Mouse (Mus musculus) neural tube, embryonic 13.5 days (tissue): ENCODE results near the gene Hist1h2bq. TPM values are rescaled to one million over a fixed set of nuclear protein-coding genes. Genes with fewer than 3 reads are reported as not detected.
A peak's percentile ranks its signal among the peaks of the same experiment; 100 is the strongest.
"Not testable (repeated sequence)": the region's sequence is repeated elsewhere in the genome, so short reads cannot be mapped to it uniquely, and the experiment has no call there.

Experiments
- ATAC-seq: fragments of 200-750 bp; cut with Nextera tagmentation; 2 replicates; pipeline ENCODE4 v1.8.0; 2017; ENCODE audit warnings: low read depth, mild to moderate bottlenecking, moderate TSS enrichment, moderate library complexity
- H3K27ac ChIP-seq: fragments of 300-500 bp; sonication (generic); replicated peaks from 2 replicates; pipeline ENCODE4 v1.5.1; 2015; ENCODE audit warnings: moderate library complexity, mild to moderate bottlenecking, inconsistent platforms
- H3K27me3 ChIP-seq: fragments of 300-500 bp; sonication (generic); 2 replicates; pipeline ENCODE4 v1.6.1; 2015; ENCODE audit warnings: mild to moderate bottlenecking, inconsistent platforms
- H3K36me3 ChIP-seq: fragments of 300-500 bp; sonication (generic); 2 replicates; pipeline ENCODE4 v1.6.1; 2015; ENCODE audit warnings: mild to moderate bottlenecking, inconsistent platforms
- H3K4me1 ChIP-seq: fragments of 300-500 bp; sonication (generic); replicated peaks from 2 replicates; pipeline ENCODE4 v1.6.1; 2015; ENCODE audit warnings: inconsistent platforms
- H3K4me2 ChIP-seq: fragments of 300-500 bp; sonication (generic); 2 replicates; pipeline ENCODE4 v1.6.1; 2015; ENCODE audit warnings: inconsistent platforms, mild to moderate bottlenecking, moderate library complexity
- H3K4me3 ChIP-seq: fragments of 300-500 bp; sonication (generic); 2 replicates; pipeline ENCODE4 v1.5.1; 2015; ENCODE audit warnings: mild to moderate bottlenecking, inconsistent platforms
- H3K9ac ChIP-seq: fragments of 300-500 bp; sonication (generic); 2 replicates; pipeline ENCODE4 v1.6.1; 2015; ENCODE audit warnings: moderate library complexity, mild to moderate bottlenecking, inconsistent platforms
- H3K9me3 ChIP-seq: fragments of 300-500 bp; sonication (generic); 2 replicates; pipeline ENCODE4 v1.6.1; 2016; ENCODE audit warnings: inconsistent platforms
- WGBS: fragments of 180-500 bp; shearing (Covaris S2); methylation state at CpG from one replicate; pipeline ENCODE4 v1.1.7; 2015; 5-methylcytosine and 5-hydroxymethylcytosine counted together
- polyA plus RNA-seq: library from polyadenylated mRNA; unstranded; fragments of >200 nt; fragmentation: Nextera tagmentation; extraction: Ambion mirVana; gene quantifications from 2 replicates; pipeline ENCODE4 v1.2.1, GENCODE M21; 2015

Hist1h2bq gene
- polyA plus RNA-seq: 4.3 and 4.4 TPM in 2 replicates

DNA sequence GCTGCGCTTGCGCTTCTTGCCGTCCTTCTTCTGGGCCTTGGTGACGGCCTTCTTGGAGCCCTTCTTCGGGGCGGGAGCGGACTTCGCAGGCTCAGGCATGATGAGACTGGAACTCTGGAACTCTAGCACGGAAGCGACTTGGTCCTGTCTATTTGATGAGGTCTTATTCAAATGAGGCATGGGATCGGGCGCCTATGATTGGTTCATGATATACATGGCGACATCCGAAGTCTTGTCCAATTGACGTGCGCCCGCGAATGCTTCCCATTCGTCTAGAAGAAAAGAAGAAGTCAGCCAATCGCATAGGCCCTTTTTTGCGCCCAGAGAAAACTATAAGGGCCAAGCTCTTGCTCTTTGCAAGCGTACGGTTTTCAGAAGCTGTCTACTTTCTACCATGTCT lies at the start of gene Hist1h2bq, which contains the start of gene Hist1h2ao:
Hist1h2bq (minus strand) TSS at position 125 of the 400 bp plus-strand sequence.
Hist1h2ao (plus strand) TSS at position 393 of the 400 bp plus-strand sequence.
- H3K4me1 ChIP-seq, H3K27ac ChIP-seq, H3K27me3 ChIP-seq, H3K4me3 ChIP-seq, H3K4me2 ChIP-seq, H3K9ac ChIP-seq, H3K36me3 ChIP-seq, H3K9me3 ChIP-seq: not testable (repeated sequence)
- ATAC-seq: peak; percentile 98
- WGBS: no CpG with 5 or more reads among the region's 23 CpGs

GRCm38 (mm10) chr13:21855698-21856162 lies 45.7 kb upstream of the Hist1h2bq start:
- Histone ChIP-seq H3K4me1 (no peaks in the 10 kb centered on the region), H3K9me3 (no peaks in the 10 kb centered on the region), H3K27me3 (peaks cover 8% of the 10 kb centered on the region; the same call in 1 of the 2 replicates), H3K27ac (no peak overlapping the region), H3K4me3 (peak overlapping the region; percentile 43), H3K9ac (peak overlapping the region; percentile 58), H3K4me2 (peak overlapping the region; percentile 51), H3K36me3 (no peaks in the 10 kb centered on the region)
- no peak for ATAC-seq
- WGBS: 2% methylated on average over 15 of the region's 15 CpGs

DNA sequence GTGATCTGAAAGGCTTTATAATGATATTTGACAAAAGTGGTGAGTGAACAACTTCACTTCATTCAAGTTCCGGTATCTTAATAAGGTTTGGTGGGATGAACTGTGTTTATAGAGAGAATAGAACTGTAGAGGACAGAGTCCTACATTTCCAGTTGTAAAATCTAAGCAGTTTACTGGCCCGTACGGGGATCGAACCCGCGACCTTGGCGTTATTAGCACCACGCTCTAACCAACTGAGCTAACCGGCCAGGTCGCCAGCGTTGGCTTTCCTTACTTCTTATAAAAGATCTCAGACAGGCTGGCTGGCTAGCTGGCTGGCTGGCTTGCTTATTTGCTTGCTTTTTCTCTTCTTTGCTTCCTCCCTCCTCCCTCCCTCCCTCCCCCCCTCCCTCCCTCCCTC lies 45.1 kb upstream of the Hist1h2bq start:
- H3K9me3 ChIP-seq: no peaks in the 10 kb centered on the region
- WGBS: 2% methylated on average over 11 of the region's 11 CpGs
- ATAC-seq: peak; percentile 32; the same call in 1 of the 2 replicates
- H3K9ac ChIP-seq: no peak overlapping the region
- H3K4me1 ChIP-seq: no peaks in the 10 kb centered on the region
- peak overlapping the region; percentile 43 for H3K4me3 ChIP-seq
- peak overlapping the region; percentile 51 for H3K4me2 ChIP-seq
- H3K36me3 ChIP-seq: no peaks in the 10 kb centered on the region
- no peak overlapping the region for H3K27ac ChIP-seq
- peaks cover 8% of the 10 kb centered on the region; the same call in 1 of the 2 replicates for H3K27me3 ChIP-seq

GRCm38 (mm10) chr13:21852215-21852945 lies 42.4 kb upstream of the Hist1h2bq start:
- Histone ChIP-seq H3K36me3 (no peaks in the 10 kb centered on the region), H3K9me3 (no peaks in the 10 kb centered on the region), H3K9ac (no peak overlapping the region), H3K4me2 (no peak overlapping the region), H3K27me3 (peaks cover 8% of the 10 kb centered on the region; the same call in 1 of the 2 replicates), H3K4me1 (no peaks in the 10 kb centered on the region), H3K27ac (no peak overlapping the region), H3K4me3 (no peak overlapping the region)
- no peak for ATAC-seq
- 70% methylated on average over 3 of the region's 3 CpGs for WGBS

GRCm38 (mm10) chr13:21850696-21851095 lies 40.7 kb upstream of the Hist1h2bq start:
- H3K4me2 ChIP-seq, H3K36me3 ChIP-seq, H3K4me3 ChIP-seq, H3K4me1 ChIP-seq, ATAC-seq, H3K27ac ChIP-seq, H3K9ac ChIP-seq, H3K27me3 ChIP-seq, H3K9me3 ChIP-seq: not testable (repeated sequence)
- WGBS: 34% methylated on average over 1 of the region's 1 CpGs

DNA sequence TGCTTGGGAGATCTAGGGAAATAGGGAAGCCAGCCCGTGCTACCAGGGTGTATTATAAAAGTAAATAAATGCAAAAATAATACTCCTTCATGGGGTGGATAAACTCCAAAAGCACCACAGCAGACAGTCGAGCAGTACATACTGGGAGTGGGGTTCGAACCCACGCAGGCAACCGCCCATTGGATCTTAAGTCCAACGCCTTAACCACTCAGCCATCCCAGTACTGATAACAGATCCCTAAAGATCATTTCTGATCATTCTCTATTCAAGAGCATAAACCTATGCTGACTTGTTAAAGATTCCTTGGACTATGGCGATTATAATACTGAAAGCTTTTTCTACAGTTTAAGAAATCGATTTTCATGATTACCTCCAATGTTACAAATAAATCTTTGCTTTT lies 37.9 kb upstream of the Hist1h2bq start:
- 19% methylated on average over 8 of the region's 8 CpGs for WGBS
- H3K4me2 ChIP-seq: no peak overlapping the region
- H3K9ac ChIP-seq: no peak overlapping the region
- no peaks in the 10 kb centered on the region for H3K36me3 ChIP-seq
- ATAC-seq: no peak
- H3K9me3 ChIP-seq: no peaks in the 10 kb centered on the region
- H3K27me3 ChIP-seq: peaks cover 3% of the 10 kb centered on the region; the same call in 1 of the 2 replicates
- H3K4me3 ChIP-seq: no peak overlapping the region
- no peak overlapping the region for H3K27ac ChIP-seq
- no peaks in the 10 kb centered on the region for H3K4me1 ChIP-seq

- H3K4me1 ChIP-seq, ATAC-seq: not testable (repeated sequence)
Observed at GRCm38 (mm10) chr13:21846356-21846755, 36.4 kb upstream of the Hist1h2bq start.

DNA sequence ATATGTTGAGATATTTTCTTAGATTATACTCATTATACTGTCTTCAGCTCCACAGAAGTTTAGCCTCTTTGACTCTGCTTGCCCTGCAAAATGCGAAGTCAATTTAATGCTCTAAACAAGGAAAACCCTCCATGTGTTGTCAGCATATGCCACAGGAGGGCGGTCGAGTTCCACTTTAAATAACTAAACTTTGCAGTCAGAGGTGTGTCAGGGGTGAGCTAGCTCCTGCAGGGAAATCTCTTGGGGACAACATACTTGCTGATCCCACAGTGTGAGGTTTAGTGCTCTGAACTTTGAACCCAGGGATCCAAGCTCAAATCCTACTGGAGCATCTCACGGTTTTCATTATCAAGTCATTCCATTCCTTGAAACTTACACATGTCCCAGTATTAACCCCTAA lies 30.5 kb upstream of the Hist1h2bq start:
- H3K9ac ChIP-seq, H3K4me2 ChIP-seq, H3K36me3 ChIP-seq, H3K4me1 ChIP-seq, H3K9me3 ChIP-seq, H3K27ac ChIP-seq, H3K4me3 ChIP-seq, H3K27me3 ChIP-seq: not testable (repeated sequence)
- no CpG with 5 or more reads among the region's 4 CpGs for whole genome bisulfite sequencing
- peak; percentile 66; the same call in 1 of the 2 replicates for ATAC-seq

More at GRCm38 (mm10) chr13:21846356-21846755, 36.4 kb upstream of the Hist1h2bq start:
- H3K27me3 ChIP-seq, H3K36me3 ChIP-seq, H3K9me3 ChIP-seq, H3K27ac ChIP-seq, H3K9ac ChIP-seq, H3K4me3 ChIP-seq, H3K4me2 ChIP-seq: not testable (repeated sequence)

DNA sequence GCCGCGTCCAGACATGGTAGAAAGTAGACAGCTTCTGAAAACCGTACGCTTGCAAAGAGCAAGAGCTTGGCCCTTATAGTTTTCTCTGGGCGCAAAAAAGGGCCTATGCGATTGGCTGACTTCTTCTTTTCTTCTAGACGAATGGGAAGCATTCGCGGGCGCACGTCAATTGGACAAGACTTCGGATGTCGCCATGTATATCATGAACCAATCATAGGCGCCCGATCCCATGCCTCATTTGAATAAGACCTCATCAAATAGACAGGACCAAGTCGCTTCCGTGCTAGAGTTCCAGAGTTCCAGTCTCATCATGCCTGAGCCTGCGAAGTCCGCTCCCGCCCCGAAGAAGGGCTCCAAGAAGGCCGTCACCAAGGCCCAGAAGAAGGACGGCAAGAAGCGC lies 23.5 kb upstream of the Hist1h2bq start, which contains the start of the genes Hist1h2ap and Hist1h2br:
Hist1h2ap (minus strand) TSS at position 47 of the 400 bp plus-strand sequence.
Hist1h2br (plus strand) TSS at position 283 of the 400 bp plus-strand sequence.
- not testable (repeated sequence) for H3K4me2 ChIP-seq, H3K9ac ChIP-seq, H3K27ac ChIP-seq, H3K4me1 ChIP-seq, H3K27me3 ChIP-seq, H3K36me3 ChIP-seq, H3K4me3 ChIP-seq, H3K9me3 ChIP-seq
- ATAC-seq: peak; percentile 97
- no CpG with 5 or more reads among the region's 24 CpGs for WGBS

GRCm38 (mm10) chr13:21831418-21832394 lies 21.7 kb upstream of the Hist1h2bq start, which contains the start of gene Hist1h4n:
TSS of gene Hist1h4n (minus strand) at chr13:21832196.
- not testable (repeated sequence) for H3K36me3 ChIP-seq, H3K9ac ChIP-seq, H3K27me3 ChIP-seq, H3K9me3 ChIP-seq, H3K4me1 ChIP-seq
- H3K27ac ChIP-seq: 0 out of 2 replicates have a peak within 1 kb of the TSS, but pooled peaks have one; percentile 62
- H3K4me2 ChIP-seq: peak within 1 kb of the TSS; percentile 48
- H3K4me3 ChIP-seq: peak within 1 kb of the TSS; percentile 23
- peak; percentile 80 for ATAC-seq
- WGBS: under 1% methylated on average over 27 of the region's 58 CpGs

DNA sequence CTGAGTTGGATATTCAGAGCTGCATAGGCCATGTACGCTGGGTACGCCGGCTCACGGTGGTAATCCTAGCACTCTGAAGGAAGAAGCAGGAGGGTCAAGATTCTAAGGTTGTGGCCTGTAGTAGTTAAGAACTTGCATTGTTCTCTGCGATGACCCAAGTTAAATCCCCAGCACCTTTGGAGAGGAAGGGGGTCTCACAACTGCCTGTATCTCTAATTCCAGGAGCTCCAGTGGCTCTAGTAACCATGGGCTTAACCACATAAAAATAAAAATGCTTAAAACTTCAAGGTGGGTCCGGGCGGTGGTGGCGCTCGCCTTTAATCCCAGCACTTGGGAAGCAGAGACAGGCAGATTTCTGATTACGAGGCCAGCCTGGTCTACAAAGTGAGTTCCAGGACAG lies 20.3 kb upstream of the Hist1h2bq start:
- H3K36me3 ChIP-seq: no peaks in the 10 kb centered on the region
- H3K4me1 ChIP-seq: no peaks in the 10 kb centered on the region
- no peak overlapping the region for H3K27ac ChIP-seq
- H3K4me2 ChIP-seq: no peak overlapping the region
- H3K9ac ChIP-seq: no peak overlapping the region
- 90% methylated on average over 10 of the region's 10 CpGs for WGBS
- ATAC-seq: no peak
- H3K27me3 ChIP-seq: no peaks in the 10 kb centered on the region
- H3K4me3 ChIP-seq: no peak overlapping the region
- no peaks in the 10 kb centered on the region for H3K9me3 ChIP-seq

DNA sequence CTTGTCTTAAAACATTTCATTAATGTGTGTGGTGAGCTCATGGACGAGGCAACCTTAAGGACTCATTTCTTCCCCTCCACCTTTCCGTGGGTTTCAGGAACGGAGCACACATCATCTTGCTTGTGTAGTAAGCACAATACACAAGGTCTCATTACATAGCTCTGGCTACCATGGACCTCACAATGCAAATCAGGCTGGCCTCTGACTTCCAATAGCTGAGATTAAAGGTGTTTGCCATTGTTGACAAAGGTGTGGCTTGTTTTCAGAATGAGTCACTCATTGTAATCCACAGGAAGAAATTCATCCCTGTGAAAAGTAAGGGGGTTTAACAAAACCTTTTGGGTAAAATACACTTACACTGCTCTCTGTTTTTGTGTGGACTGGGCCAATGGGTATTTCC lies 18.5 kb upstream of the Hist1h2bq start:
- ATAC-seq: no peak

More for the DNA sequence above, 18.5 kb upstream of the Hist1h2bq start:
- H3K27ac ChIP-seq: no peak overlapping the region
- WGBS: 81% methylated on average over 3 of the region's 3 CpGs
- H3K4me2 ChIP-seq: no peak overlapping the region
- no peaks in the 10 kb centered on the region for H3K4me1 ChIP-seq
- H3K9ac ChIP-seq: no peak overlapping the region
- H3K36me3 ChIP-seq: no peaks in the 10 kb centered on the region
- no peaks in the 10 kb centered on the region for H3K9me3 ChIP-seq
- H3K4me3 ChIP-seq: no peak overlapping the region
- no peaks in the 10 kb centered on the region for H3K27me3 ChIP-seq
